Comparison of ENCODE assay signal across 9 mouse cellular contexts in genomic region chr19:32102976-32103300, GRCm38 (mm10). TPM values are rescaled to one million over a fixed set of nuclear protein-coding genes. Genes with fewer than 3 reads are reported as not detected.
DNase-seq lines count a peak whose midpoint lies in the region; ATAC-seq and TF ChIP-seq lines count a peak whose summit lies in the region.
"Had no signal": no experiment of that assay in that cellular context is flagged by ENCODE, and none has a peak within 500 bp of the region (broad histone marks: within the 10 kb centered on the region; RNA-seq: fewer than 3 reads in every experiment).

No protein-coding gene starts in this region.

- no peaks in the 10 kb centered on the region for H3K9me3 ChIP-seq in lung, embryonic 16.5 days (ENCODE audit: control insufficient read depth, low read length)
- H3K9me3 ChIP-seq: limb, embryonic 15.5 days had no signal

- H3K27ac ChIP-seq in cerebellum, adult 2 months (ENCODE audit: insufficient read depth, low read length): no peak overlapping the region
- H3K27ac ChIP-seq in lung, embryonic 16.5 days (ENCODE audit: low read length): no peak overlapping the region
- H3K27ac ChIP-seq: limb, embryonic 15.5 days had no signal

- TF ChIP-seq POLR2A in cerebellum, adult 2 months (IDR thresholded peaks at IDR 0.05; ENCODE audit: borderline replicate concordance, insufficient read depth, low read length): no peak

- H3K4me1 ChIP-seq in cerebellum, adult 2 months (ENCODE audit: control insufficient read depth, insufficient read depth, low read length): no peaks in the 10 kb centered on the region
- peaks cover 8% of the 10 kb centered on the region for H3K4me1 ChIP-seq in lung, embryonic 16.5 days (replicated peaks; ENCODE audit: control insufficient read depth, insufficient read depth, low read length)

- WGBS in cerebellum, adult 2 months: 21% methylated on average over 9 of the region's 9 CpGs
- WGBS in lung, embryonic 16.5 days: 12% methylated on average over 9 of the region's 9 CpGs

- no peaks in the 10 kb centered on the region for H3K36me3 ChIP-seq in lung, embryonic 16.5 days (ENCODE audit: control insufficient read depth, insufficient read depth, low read length)
- H3K36me3 ChIP-seq: limb, embryonic 15.5 days had no signal

- TF ChIP-seq CTCF in cerebellum, adult 2 months (IDR thresholded peaks at IDR 0.05; ENCODE audit: borderline replicate concordance, insufficient read depth, low read depth, low read length): no peak

- no peak overlapping the region for H3K9ac ChIP-seq in lung, embryonic 16.5 days (ENCODE audit: low read length)
- H3K9ac ChIP-seq: limb, embryonic 15.5 days had no signal

- no peak for DNase-seq in cerebellum, adult 2 months
- DNase-seq in cerebellum, adult 11-12 months: no peak
- no peak for DNase-seq in lung, adult 18-20 months
- peak; percentile 31 to 37 for DNase-seq in layer of hippocampus, postnatal 36 days
- peak; percentile 16 for DNase-seq in retina, postnatal 7 days (ENCODE audit: low read depth, low spot score)
- DNase-seq in adrenal gland, adult 2 months: no peak
- no peak for DNase-seq in natural killer cell, adult 2 months (ENCODE audit: low spot score in 2 of 2)

- ATAC-seq in lung, embryonic 16.5 days (ENCODE audit: low read depth): no peak

- H3K27me3 ChIP-seq in cerebellum, adult 2 months (ENCODE audit: control insufficient read depth, insufficient read depth, low read length): no peaks in the 10 kb centered on the region; the same call in 1 of the 2 replicates
- no peaks in the 10 kb centered on the region for H3K27me3 ChIP-seq in lung, embryonic 16.5 days (ENCODE audit: control insufficient read depth, insufficient read depth, low read depth, low read length)
- H3K27me3 ChIP-seq: limb, embryonic 15.5 days had no signal

- peak overlapping the region; percentile 15 for H3K4me2 ChIP-seq in lung, embryonic 16.5 days (ENCODE audit: low read depth, low read length)
- H3K4me2 ChIP-seq: limb, embryonic 15.5 days had no signal

- H3K4me3 ChIP-seq in cerebellum, adult 2 months (replicated peaks; ENCODE audit: insufficient read depth, low read depth, low read length): peak overlapping the region; percentile 5
- H3K4me3 ChIP-seq in lung, embryonic 16.5 days (ENCODE audit: low read length): no peak overlapping the region
- H3K4me3 ChIP-seq: limb, embryonic 15.5 days had no signal

RNA-seq across cellular contexts. Expression of gene Asah2, which starts 5.1 kb away (rescaled TPM):
- polyA plus RNA-seq in cerebellum, adult 2 months (2012; rRNA removed): 12.1 and 14.5 TPM in 2 replicates
- 2.2 and 2.6 TPM in 2 replicates for polyA plus RNA-seq in lung, embryonic 16.5 days (2015; fragmentation: Nextera tagmentation; extraction: Ambion mirVana)
- 1 to 10 TPM; 4.7 to 8.2 TPM for total RNA-seq in layer of hippocampus, postnatal 36 days (2021)
- 10 to 100 TPM; 20.5 to 25.7 TPM for total RNA-seq in adrenal gland, adult 2 months (2021)
- polyA plus RNA-seq in adrenal gland, adult 2 months (2012; rRNA removed): 12.1 and 13.0 TPM in 2 replicates

Comparison
In these comparisons a context has a peak if more than half of its experiments do, and no peak if none do; other contexts are left out.
1. DNase-seq: peak in layer of hippocampus, postnatal 36 days (2 of 2) and retina, postnatal 7 days (single experiment); none in cerebellum, adult 2 months (0 of 2), cerebellum, adult 11-12 months (single experiment), lung, adult 18-20 months (0 of 2), adrenal gland, adult 2 months (single experiment) and natural killer cell, adult 2 months (0 of 2).